Mouse (Mus musculus) heart, embryonic 12.5 days (tissue): ENCODE measurements around the gene Cbarp. TPM values are rescaled to one million over a fixed set of nuclear protein-coding genes. Genes with fewer than 3 reads are reported as not detected.
A peak's percentile ranks its signal among the peaks of the same experiment; 100 is the strongest.

Experiments
- ATAC-seq: fragments of 200-750 bp; cut with Nextera tagmentation; 2 replicates; pipeline ENCODE4 v1.8.0; 2017; ENCODE audit warnings: moderate TSS enrichment, moderate library complexity; ENCODE audit not compliant: insufficient number of reproducible peaks, low FRiP score
- H3K27ac ChIP-seq: fragments of 300-500 bp; sonication (generic); 2 replicates; pipeline ENCODE4 v1.5.1; 2016; ENCODE audit warnings: mild to moderate bottlenecking, moderate library complexity; ENCODE audit not compliant: poor library complexity, severe bottlenecking
- H3K27me3 ChIP-seq: fragments of 300-500 bp; sonication (generic); replicated peaks from 2 replicates; pipeline ENCODE4 v1.6.1; 2016; ENCODE audit warnings: mild to moderate bottlenecking, moderate library complexity
- H3K36me3 ChIP-seq: fragments of 300-500 bp; sonication (generic); 2 replicates; pipeline ENCODE4 v1.6.1; 2016; ENCODE audit warnings: mild to moderate bottlenecking, moderate library complexity
- H3K4me1 ChIP-seq: fragments of 300-500 bp; sonication (generic); replicated peaks from 2 replicates; pipeline ENCODE4 v1.6.1; 2016; ENCODE audit warnings: mild to moderate bottlenecking
- H3K4me2 ChIP-seq: fragments of 300-500 bp; sonication (generic); 2 replicates; pipeline ENCODE4 v1.6.1; 2016; ENCODE audit warnings: mild to moderate bottlenecking, moderate library complexity
- H3K4me3 ChIP-seq: fragments of 300-500 bp; sonication (generic); 2 replicates; pipeline ENCODE4 v1.5.1; 2016; ENCODE audit warnings: mild to moderate bottlenecking
- H3K9ac ChIP-seq: fragments of 300-500 bp; sonication (generic); 2 replicates; pipeline ENCODE4 v1.6.1; 2016; ENCODE audit warnings: mild to moderate bottlenecking, moderate library complexity
- H3K9me3 ChIP-seq: fragments of 300-500 bp; sonication (generic); replicated peaks from 2 replicates; pipeline ENCODE4 v1.6.1; 2016; ENCODE audit warnings: mild to moderate bottlenecking, moderate library complexity
- WGBS: fragments of 180-500 bp; shearing (Covaris S2); methylation state at CpG from one replicate; pipeline ENCODE4 v1.1.7; 2016; 5-methylcytosine and 5-hydroxymethylcytosine counted together
- polyA plus RNA-seq: library from polyadenylated mRNA; unstranded; fragments of >200 nt; fragmentation: Nextera tagmentation; extraction: Ambion mirVana; gene quantifications from 2 replicates; pipeline ENCODE4 v1.2.1, GENCODE M21; 2016

Gene Cbarp
- polyA plus RNA-seq = 1.7 and 3.6 TPM in 2 replicates

DNA sequence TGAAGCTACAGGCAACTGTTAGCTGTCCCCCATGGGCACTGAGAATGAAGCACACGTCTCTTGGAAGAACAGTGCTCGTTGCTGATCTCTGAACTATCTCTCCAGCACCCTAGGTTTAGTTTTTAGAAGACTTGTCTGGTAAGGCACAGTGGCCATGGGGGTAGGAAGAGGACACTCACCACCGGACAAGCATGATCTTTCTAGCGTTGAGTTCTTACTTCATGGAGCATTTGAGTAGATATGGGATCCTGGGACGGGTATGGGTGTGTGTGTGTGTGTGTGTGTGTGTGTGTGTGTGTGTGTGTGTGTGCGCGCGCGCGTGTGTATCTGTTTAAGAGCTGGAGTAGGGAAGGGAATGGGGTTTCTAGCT lies at the start of gene Cbarp:
Cbarp (minus strand) TSS at position 170 of the 370 bp plus-strand sequence.
- Histone ChIP-seq H3K27ac (peak within 1 kb of the TSS; percentile 59), H3K4me1 (peaks cover 67% of the 10 kb centered on the region), H3K9ac (peak within 1 kb of the TSS; percentile 90), H3K4me2 (peak within 1 kb of the TSS; percentile 100), H3K36me3 (peaks cover 24% of the 10 kb centered on the region), H3K27me3 (peaks cover 29% of the 10 kb centered on the region), H3K4me3 (peak within 1 kb of the TSS; percentile 79), H3K9me3 (0 out of 2 replicates have a peak, but pooled peaks cover 4% of the 10 kb centered on the region)
- WGBS = 76% methylated on average over 10 of the region's 10 CpGs
- ATAC-seq = no peak

DNA sequence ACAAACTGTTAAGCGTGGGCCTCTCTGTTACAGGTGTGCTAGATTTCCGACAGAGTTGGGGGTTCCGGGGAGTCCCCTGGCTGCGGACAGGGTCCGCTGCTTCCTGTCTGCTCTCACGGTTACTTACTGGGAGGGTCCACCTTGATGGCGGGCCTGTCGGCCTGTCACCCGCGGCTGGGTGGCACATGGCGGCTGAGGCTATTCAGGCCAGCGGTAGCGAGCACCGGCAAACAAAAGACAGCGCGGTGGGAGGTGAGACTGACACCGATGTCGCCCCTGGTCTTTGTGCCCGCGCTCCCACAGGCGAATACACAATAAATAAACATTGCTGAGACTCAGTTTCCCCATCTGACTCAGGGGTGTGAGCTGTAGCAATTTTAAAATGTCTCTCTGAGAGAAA lies 49.4 kb upstream of the Cbarp start:
- Histone ChIP-seq H3K4me3 (peak overlapping the region; percentile 50), H3K27ac (no peak overlapping the region), H3K4me1 (peaks cover 34% of the 10 kb centered on the region), H3K4me2 (peak overlapping the region; percentile 84), H3K27me3 (peaks cover 73% of the 10 kb centered on the region), H3K9me3 (no peaks in the 10 kb centered on the region), H3K36me3 (peaks cover 19% of the 10 kb centered on the region), H3K9ac (peak overlapping the region; percentile 60)
- WGBS = 5% methylated on average over 21 of the region's 21 CpGs
- ATAC-seq = no peak

DNA sequence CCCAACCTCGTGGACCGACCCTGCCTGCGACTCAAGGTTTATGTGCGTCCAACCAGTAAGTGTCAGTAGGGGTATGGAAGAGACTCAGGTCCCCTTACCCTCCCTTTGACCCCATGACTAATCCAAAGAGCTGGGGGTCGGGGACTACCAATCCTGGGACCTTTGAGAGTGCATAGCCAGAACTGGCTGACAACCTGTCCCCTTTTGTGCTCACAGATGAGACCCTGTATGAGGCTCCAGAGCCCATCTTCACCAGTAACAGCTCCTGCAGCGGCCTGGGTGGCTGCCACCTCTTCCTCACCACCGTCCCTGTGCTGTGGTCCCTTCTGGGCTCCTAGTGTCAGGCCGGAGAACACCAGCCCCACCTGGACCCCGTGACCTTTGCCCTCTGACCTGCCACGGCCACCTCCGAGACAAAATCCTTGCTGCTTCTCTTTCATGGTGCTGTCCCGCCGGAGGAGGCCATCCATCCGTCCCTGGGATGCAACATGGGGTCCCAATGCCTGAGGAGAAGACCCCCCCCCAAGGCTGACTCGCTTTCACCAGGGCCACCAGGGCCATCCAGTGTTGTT lies 47.9 kb upstream of the Cbarp start:
- peaks cover 25% of the 10 kb centered on the region for H3K4me1 ChIP-seq
- no peak overlapping the region for H3K4me3 ChIP-seq
- 80% methylated on average over 15 of the region's 15 CpGs for WGBS
- no peak overlapping the region for H3K4me2 ChIP-seq
- no peak overlapping the region for H3K27ac ChIP-seq
- ATAC-seq = no peak
- H3K27me3 ChIP-seq = peaks cover 84% of the 10 kb centered on the region
- H3K9ac ChIP-seq = no peak overlapping the region
- peaks cover 19% of the 10 kb centered on the region for H3K36me3 ChIP-seq
- H3K9me3 ChIP-seq = no peaks in the 10 kb centered on the region

DNA sequence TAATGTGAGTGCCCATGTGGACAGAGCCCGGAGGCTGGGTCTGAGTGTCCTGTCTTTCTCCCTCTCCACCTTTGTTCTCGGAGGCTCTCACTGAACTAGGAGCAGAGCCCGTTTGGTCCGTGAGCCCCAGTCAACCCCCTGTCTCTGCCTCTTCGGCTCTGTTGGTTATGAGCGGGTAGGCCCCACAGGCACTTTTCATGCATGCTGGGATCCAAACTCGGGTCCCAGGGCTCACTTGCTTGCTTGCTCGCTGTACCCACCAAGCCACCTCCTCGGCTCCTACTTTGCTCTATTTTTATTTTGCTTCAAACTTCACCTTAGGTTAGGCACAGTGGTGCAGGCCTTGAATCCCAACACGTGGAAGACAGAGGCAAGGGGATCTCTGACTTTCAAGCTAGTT lies 47.1 kb upstream of the Cbarp start:
- Histone ChIP-seq H3K36me3 (peaks cover 19% of the 10 kb centered on the region), H3K27me3 (peaks cover 89% of the 10 kb centered on the region), H3K9me3 (no peaks in the 10 kb centered on the region), H3K4me3 (no peak overlapping the region), H3K4me2 (no peak overlapping the region), H3K9ac (no peak overlapping the region), H3K27ac (no peak overlapping the region), H3K4me1 (peaks cover 22% of the 10 kb centered on the region)
- 87% methylated on average over 10 of the region's 10 CpGs for WGBS
- ATAC-seq = no peak

DNA sequence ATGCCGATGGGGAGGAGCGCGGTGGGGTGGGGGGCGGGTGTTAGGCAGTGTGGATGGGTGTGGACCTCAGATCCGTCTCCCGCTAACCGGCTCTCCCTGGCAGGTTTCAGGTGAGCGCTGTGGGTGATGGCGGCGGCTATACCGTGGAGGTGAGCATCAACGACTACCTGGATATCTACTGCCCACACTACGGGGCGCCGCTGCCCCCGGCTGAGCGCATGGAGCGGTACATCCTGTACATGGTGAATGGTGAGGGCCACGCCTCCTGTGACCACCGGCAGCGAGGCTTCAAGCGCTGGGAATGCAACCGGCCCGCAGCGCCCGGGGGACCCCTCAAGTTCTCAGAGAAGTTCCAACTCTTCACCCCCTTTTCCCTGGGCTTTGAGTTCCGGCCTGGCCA lies 46.0 kb upstream of the Cbarp start:
- WGBS = 42% methylated on average over 27 of the region's 27 CpGs
- Histone ChIP-seq H3K9me3 (no peaks in the 10 kb centered on the region), H3K36me3 (peaks cover 19% of the 10 kb centered on the region), H3K27ac (no peak overlapping the region), H3K4me1 (peaks cover 22% of the 10 kb centered on the region), H3K4me3 (no peak overlapping the region), H3K9ac (no peak overlapping the region), H3K27me3 (peaks cover 79% of the 10 kb centered on the region), H3K4me2 (no peak overlapping the region)
- ATAC-seq = no peak

DNA sequence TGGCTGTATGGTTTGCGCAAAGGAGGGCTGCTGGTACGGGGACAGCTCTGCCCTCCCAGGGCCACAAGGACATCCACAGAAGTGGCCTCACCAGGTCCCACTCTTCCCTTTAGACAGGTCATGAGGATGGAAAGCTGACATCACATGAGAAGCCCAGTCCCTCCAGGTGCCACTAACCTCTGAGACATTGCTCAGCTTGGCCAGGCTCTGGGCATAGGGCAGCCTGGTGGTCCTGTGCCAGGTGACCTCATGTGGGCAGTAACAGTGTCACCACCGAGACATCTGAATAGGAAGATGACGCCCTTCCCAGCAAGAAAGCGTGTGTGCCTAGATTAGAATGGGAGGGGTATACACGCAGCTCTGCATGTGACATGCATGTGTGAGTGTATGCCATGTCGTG lies 41.9 kb upstream of the Cbarp start:
- Histone ChIP-seq H3K9me3 (no peaks in the 10 kb centered on the region), H3K27ac (no peak overlapping the region), H3K4me1 (peaks cover 35% of the 10 kb centered on the region), H3K9ac (no peak overlapping the region), H3K4me2 (no peak overlapping the region), H3K27me3 (peaks cover 46% of the 10 kb centered on the region), H3K4me3 (no peak overlapping the region), H3K36me3 (0 out of 2 replicates have a peak, but pooled peaks cover 4% of the 10 kb centered on the region)
- ATAC-seq = no peak
- WGBS = 91% methylated on average over 7 of the region's 7 CpGs

DNA sequence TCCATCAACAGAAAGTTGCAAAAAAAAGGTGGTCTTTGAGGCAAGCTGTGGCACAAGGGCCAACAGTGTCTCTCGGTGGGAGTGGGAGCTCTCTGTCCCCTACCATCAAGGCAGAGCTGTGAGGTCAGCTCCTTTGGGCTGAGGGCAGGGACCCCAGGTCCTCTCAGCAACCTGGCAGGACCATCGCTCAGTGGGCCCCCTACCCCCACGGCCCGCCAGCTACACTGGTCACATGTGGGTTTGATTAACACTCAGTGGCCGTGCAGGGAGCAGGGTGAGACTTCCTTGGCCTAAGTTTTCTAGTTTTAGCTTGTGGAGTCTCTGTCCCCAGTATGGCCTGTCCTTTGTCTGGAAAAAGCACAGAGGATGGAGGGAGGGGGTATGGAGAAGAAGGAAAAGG lies 40.2 kb upstream of the Cbarp start:
- peaks cover 31% of the 10 kb centered on the region for H3K4me1 ChIP-seq

DNA sequence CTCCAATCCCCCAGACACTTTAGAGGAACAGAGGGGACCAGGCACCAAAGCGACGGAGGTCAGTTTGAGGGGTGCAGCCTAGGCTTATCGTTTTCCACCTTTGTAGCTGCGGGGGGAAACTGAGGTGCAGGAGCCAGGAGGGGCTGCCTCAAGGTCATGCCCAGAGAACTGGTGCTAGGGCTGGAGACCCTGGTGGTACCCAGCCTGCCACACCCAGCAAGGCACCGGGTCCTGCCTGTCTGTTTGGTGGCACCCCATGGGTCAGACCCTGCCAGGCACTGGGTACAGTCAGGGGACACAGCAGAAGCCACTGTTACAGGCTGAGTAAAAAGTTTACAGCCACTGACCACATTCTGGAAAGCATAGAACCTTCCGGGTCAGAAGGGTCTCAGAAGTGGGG lies 39.7 kb upstream of the Cbarp start:
- Histone ChIP-seq H3K27me3 (peaks cover 23% of the 10 kb centered on the region), H3K4me1 (peaks cover 31% of the 10 kb centered on the region), H3K27ac (no peak overlapping the region), H3K9me3 (no peaks in the 10 kb centered on the region), H3K36me3 (no peaks in the 10 kb centered on the region), H3K4me2 (peak overlapping the region; percentile 73), H3K9ac (peak overlapping the region; percentile 77), H3K4me3 (peak overlapping the region; percentile 74)
- 58% methylated on average over 6 of the region's 6 CpGs for WGBS
- ATAC-seq = no peak

More for the DNA sequence above, 40.2 kb upstream of the Cbarp start:
- Histone ChIP-seq H3K27me3 (peaks cover 28% of the 10 kb centered on the region), H3K9me3 (no peaks in the 10 kb centered on the region), H3K9ac (peak overlapping the region; percentile 77; the same call in 1 of the 2 replicates), H3K36me3 (no peaks in the 10 kb centered on the region), H3K4me2 (peak overlapping the region; percentile 73), H3K27ac (no peak overlapping the region), H3K4me3 (peak overlapping the region; percentile 74; the same call in 1 of the 2 replicates)
- 49% methylated on average over 5 of the region's 5 CpGs for WGBS
- ATAC-seq = no peak

DNA sequence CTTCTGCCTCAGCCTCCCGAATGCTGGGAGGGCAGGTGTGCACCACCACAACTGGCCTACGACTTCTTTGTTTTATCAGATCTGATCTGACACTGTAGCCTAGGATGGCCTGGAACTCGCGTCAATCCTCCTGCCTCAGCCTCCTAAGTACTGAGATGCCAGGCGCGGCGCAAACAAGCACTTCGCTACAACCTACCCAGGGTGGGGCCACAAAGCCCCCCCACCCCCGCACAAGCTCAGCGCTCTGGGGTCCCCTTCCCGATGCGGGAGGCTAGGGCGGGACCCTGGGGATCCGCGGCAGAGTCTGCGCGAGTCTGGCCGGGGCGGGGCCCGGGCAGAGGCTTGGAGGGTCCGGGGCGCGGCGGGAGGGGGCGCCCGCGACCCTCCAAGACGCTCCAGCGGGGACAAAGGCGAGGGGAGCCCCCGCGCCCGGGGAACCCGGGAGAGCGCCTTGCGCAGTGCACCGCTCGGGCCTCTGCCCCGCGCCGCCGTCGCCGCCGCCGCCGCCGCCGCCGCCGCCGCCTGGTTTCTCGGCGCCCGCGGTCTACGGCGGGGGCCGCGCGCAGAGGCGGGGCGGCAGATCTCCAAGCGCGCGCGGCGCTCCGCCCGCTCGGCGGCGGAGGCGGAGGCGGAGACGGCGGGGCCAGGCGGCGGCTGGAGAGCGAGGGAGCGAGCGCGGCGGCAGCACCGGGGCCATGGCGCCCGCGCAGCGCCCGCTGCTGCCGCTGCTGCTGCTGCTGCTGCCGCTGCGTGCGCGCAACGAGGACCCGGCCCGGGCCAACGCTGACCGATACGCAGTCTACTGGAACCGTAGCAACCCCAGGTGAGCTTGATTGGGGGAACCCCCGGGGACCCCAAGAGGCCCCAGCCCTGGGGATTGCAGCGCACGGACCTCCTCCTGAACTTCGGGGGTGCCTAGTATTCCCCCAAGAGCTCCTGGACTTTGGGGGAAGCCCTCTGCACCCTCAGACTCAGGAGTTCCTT lies 38.7 kb upstream of the Cbarp start, which contains the start of gene Efna2:
Efna2 (plus strand) TSS at position 415 of the 984 bp plus-strand sequence.
- Histone ChIP-seq H3K4me3 (peak within 1 kb of the TSS; percentile 74), H3K9ac (peak within 1 kb of the TSS; percentile 77), H3K9me3 (no peaks in the 10 kb centered on the region), H3K27ac (peak within 1 kb of the TSS; percentile 65), H3K36me3 (no peaks in the 10 kb centered on the region), H3K27me3 (peaks cover 16% of the 10 kb centered on the region), H3K4me2 (peak within 1 kb of the TSS; percentile 73), H3K4me1 (peaks cover 37% of the 10 kb centered on the region)
- WGBS = 2% methylated on average over 103 of the region's 106 CpGs
- peak; percentile 59 for ATAC-seq

DNA sequence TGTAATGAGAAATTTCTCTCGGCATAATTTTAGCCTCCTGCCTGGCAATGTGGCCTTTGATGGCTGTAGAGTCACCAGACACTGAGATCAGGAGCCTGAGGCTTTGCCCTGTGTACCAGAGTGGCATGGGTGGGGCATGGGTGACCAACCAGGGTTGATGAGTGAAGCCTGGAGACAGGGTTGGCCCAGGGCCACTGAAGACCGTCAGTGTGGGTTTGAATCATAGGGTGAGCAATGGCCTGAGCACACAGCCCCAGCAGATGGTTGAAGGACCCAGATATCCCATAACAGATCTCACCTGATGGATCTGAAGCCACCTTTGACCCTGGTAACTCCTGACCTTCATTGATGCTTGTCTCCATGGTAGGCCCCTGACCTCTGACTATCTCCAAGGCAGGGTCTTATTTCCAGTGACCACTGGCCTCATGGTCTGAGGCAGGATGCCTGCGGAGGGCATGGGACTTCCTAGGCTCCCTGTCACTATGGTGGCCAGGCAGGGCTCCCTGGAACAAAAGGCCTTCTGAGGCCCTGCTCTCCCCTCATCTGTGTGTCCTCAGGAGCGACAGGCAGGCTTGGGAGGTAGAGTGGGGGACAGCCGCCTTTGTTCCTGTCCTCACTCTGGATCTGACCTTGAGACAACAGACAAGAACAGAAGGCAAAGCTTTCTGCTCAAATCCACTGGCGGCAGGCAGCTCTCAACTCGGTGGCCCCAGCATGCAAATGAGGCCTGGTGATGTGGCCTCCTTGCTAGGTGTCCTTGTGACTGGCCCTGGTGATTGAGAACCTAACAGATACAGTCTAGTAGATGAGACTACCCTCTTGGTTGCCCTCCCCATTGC lies 37.0 kb upstream of the Cbarp start:
- H3K4me1 ChIP-seq = peaks cover 38% of the 10 kb centered on the region
- 58% methylated on average over 7 of the region's 7 CpGs for WGBS
- H3K4me3 ChIP-seq = no peak overlapping the region
- no peaks in the 10 kb centered on the region for H3K36me3 ChIP-seq
- H3K9ac ChIP-seq = 0 out of 2 replicates have a peak overlapping the region, but pooled peaks have one; percentile 46
- ATAC-seq = no peak
- H3K27me3 ChIP-seq = 0 out of 2 replicates have a peak, but pooled peaks cover 3% of the 10 kb centered on the region
- H3K9me3 ChIP-seq = no peaks in the 10 kb centered on the region
- no peak overlapping the region for H3K4me2 ChIP-seq
- H3K27ac ChIP-seq = peak overlapping the region; percentile 65
